Mouse (Mus musculus) regulatory T cell (primary cell): Measurements from ENCODE around the gene C1galt1.

Source experiments
- in situ Hi-C: fragments of 300-600 bp; cut with MboI, MseI; formaldehyde crosslinking; loops from one replicate; pipeline ENCODE4 v1.15.1; 2025; ENCODE audit warnings: high pct_unique_total_duplicates

Gene C1galt1

GRCm38 (mm10) chr6:7858586-7858985 lies 13.9 kb downstream of the C1galt1 start:
- in situ Hi-C loops: no loop called here

- in situ Hi-C loops: no loop called here
These were observed 14.5 kb downstream of the C1galt1 start for GRCm38 (mm10) chr6:7859161-7859560.

DNA sequence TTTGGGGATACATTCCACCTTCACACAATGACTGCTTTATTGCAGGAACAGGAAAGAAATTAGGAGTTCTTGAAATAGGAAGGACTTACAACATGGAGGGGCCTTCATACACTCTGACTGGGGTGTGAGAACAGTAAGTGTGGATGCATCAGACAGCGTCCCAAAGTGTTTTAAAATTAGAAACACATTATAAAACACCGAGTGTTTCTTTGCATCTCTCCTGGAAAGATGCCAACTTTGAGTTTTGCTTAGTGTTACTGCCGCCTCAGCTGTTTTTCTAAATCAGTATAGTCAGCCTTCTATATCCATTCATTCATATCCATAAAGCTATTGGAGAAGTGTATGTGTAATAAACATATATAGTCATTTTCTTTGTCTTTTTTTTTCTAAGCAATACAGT lies 16.4 kb downstream of the C1galt1 start:
- in situ Hi-C loops: no loop called here

GRCm38 (mm10) chr6:7863354-7863753 lies 18.7 kb downstream of the C1galt1 start:
- in situ Hi-C loops: no loop called here

DNA sequence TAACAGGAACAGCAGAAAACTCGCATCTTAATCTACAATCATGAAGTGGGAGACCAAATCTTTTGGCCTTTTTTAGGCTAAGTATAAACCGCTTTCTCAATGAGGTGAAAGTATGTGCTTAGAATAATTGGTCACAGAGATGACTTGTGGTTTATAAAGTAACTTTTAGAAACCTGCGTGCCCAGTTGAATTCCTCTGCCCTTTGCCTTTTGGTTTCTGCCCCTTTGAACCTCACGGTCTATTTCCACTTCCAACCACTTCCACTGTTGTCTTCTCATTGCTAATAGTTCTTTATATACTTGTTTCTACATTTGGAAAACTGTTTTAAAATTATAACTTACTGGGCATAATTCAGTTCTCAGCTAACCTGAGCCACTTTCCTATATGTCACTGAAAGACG lies 32.2 kb downstream of the C1galt1 start:
- in situ Hi-C loops: no loop called here

- in situ Hi-C loops: no loop called here
These were observed 37.0 kb downstream of the C1galt1 start for GRCm38 (mm10) chr6:7881595-7882128.

DNA sequence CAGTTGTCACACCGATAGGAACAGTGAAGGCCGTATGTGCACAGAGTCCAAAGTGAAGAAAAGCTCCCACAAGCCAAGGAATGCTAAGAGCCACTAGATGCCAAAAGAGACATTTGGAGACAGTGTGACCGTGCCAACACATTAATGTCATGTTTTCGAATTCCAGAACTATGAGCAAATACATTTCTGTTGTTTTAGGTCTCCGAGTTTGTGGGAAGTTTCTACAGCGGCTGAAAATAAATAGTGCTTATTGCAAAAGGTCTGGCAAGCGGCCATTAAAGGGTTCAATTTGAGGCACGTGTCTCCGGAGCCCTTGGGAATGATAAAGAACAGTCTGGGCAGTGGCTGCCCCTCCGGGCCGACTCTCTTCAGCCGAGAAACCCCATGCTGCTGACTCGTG lies 37.9 kb downstream of the C1galt1 start:
- in situ Hi-C loops: no loop called here

DNA sequence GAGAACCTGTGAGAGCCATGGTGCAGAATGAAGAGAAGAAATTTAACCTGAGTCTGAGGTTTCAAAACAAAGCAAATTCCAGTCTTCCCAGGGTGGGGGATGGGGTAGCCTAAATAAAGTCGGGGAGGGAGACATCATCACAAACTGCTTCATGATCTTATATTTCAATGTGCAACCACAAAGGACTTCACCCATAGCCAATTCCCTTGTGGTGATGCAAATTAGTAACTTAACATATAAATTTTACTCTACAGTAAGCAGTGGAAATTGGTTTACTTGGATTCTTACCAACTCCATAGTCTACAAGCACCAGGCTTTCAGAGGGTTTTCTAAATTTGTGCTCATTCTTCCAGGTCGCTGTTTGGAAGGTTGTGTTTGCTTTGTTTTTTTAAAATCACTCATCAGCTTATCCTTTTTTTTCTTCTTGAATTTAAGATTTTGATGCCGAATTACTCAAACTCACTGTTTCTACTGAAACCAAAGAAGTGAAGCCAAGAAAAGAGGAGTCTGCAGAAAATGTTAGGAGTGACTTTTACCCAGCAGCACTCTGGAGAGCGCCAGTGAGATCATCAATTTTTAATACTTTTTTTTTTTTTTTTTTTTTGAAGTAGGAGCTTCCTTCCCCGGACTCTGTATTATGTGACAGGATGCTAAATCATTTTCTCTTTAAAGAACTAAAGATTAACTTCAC lies 41.5 kb downstream of the C1galt1 start:
- in situ Hi-C loops: no loop called here

GRCm38 (mm10) chr6:7886685-7887004 lies 42.0 kb downstream of the C1galt1 start:
- in situ Hi-C loops: no loop called here

- in situ Hi-C loops: loop anchor here (10.0 kb wide), 1 partner anchor 332 kb away; no protein-coding TSS in a partner anchor
These were observed 51.7 kb downstream of the C1galt1 start for GRCm38 (mm10) chr6:7896339-7896738.

DNA sequence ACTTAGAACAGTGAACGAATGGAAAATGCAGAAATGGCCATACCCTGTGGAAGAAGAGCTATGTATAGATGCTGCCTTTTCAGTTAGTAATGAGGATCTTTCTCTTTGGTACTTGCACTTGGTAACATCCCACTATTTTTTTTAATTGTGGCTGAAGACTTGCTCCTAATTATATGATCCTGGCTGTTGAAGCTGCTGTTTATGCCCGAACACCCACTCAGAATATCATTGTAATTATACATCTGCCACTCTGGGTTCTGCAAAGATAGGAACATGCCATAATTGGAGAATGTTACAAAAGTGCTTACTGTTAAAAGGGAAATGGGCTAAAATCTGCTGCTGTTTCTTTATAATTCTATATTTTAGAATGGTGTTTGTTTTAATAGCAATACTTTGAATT lies 67.4 kb downstream of the C1galt1 start:
- in situ Hi-C loops: no loop called here
